Mouse (Mus musculus) ES-Bruce4 (cell line): ENCODE data around the gene Eps8l3.

Source experiments
- CTCF ChIP-seq: IDR thresholded peaks from one replicate; pipeline ENCODE4 v1.8.1; 2011; ENCODE audit warnings: low read depth, low read length
- EP300 ChIP-seq: IDR thresholded peaks from 2 replicates; pipeline ENCODE4 v1.6.1; 2011; ENCODE audit warnings: low read depth, low read length; ENCODE audit not compliant: insufficient read depth
- POLR2A ChIP-seq: IDR thresholded peaks from one replicate; pipeline ENCODE4 v1.8.1; 2011; ENCODE audit warnings: low read length; ENCODE audit not compliant: insufficient read depth

DNA sequence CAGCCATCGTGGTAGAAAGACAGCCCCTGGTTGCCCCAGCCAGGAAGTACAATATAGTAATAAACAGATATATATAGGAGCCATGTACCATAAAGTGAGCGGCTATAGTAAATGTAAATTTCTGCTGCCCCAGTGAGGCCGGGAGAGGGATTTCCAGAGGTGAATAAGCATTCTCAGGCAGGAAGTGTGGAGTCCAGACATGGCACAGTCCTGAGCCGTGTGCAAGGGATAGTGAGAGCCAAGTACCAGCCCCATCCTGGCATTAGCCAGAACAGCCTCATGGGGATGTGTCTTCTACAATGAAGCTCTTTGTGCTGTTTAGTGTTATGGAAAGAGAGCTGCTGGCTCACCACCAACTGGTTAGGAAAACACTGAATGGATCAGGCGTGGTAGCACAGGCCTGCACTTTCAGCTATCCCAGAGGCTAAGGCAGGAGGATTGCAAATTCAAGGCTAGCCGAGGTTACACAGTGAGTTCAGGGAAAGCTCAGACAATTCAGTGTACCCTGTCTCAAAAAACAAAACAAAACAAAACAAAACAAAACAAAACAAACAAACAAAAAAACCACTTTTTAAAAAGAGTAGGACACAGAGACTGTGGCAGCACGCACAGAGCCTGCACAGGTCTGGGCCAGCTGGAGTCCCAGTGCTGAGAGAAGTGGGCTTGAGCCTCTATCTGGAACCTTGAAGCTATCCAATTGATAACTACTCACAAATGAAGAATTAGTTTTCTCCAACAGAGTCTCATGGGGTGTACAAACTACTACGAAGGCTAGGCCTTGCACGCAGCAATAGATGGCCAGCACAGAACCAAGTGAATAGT, 10.9 kb downstream of the Eps8l3 start:
- TF ChIP-seq CTCF = no peak
- TF ChIP-seq EP300 = no peak
- no peak for TF ChIP-seq POLR2A
